Mouse (Mus musculus): ENCODE measurements around the gene Ccdc102a. TPM values are rescaled to one million over a fixed set of nuclear protein-coding genes. Genes with fewer than 3 reads are reported as not detected.

Gene Ccdc102a
- 1 to 10 TPM; 3.0 to 3.8 TPM for total RNA-seq (2021)
- long read RNA-seq, experiment 1, partial matches to known transcripts, result 0 of 5 reads
- long read RNA-seq, experiment 1, other reads (novel, unspliced or antisense), result 3 of 5 reads
- long read RNA-seq, experiment 2, transcript Ccdc102a-201 (9 exons, 2,304 nt), result major isoform, 7 of 7 reads
- long read RNA-seq, experiment 2, partial matches to known transcripts, result 0 of 7 reads
- long read RNA-seq, experiment 2, other reads (novel, unspliced or antisense), result 0 of 7 reads

DNA sequence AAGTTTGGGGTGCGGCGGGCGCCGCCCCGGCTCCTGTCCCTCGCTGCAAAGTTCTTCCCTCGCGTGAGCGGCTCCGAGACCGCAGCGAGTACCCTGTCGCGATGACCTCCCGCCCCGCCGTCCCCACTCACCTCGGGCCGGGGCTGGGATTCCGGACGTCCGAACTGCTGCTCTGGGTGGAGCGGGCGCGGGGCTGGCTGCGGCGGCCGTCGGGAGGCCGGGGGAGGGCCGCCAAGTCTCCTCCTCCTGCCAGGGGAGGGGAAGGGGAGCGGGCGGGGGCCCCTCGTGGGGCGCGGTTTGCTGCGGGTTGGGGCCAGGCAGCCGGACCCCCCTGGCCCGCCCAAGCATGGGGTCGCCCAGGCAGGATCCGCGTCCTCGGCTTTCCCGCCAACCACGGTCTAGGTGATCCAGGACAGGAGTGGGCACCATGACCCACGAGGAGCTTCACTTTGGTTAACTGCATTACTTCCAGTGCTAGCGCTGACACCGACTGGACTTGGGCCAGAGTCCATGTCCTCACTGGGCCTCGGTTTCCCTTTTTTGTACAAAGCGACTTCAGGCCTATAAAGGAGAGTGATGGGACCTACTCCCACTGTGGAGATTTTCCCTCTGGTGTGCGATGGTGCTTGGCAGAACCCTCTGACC lies at the start of gene Ccdc102a:
Ccdc102a (minus strand) TSS at position 248 of the 645 bp plus-strand sequence.
- Histone ChIP-seq H3K27ac (peak within 1 kb of the TSS; percentile 91), H3K4me3 (peak within 1 kb of the TSS; percentile 79)
- intact Hi-C loops (cut with DNase I), result no loop called here
- no peak for TF ChIP-seq CTCF (IDR thresholded peaks at IDR 0.05)
- DNase-seq, result peak; percentile 85

DNA sequence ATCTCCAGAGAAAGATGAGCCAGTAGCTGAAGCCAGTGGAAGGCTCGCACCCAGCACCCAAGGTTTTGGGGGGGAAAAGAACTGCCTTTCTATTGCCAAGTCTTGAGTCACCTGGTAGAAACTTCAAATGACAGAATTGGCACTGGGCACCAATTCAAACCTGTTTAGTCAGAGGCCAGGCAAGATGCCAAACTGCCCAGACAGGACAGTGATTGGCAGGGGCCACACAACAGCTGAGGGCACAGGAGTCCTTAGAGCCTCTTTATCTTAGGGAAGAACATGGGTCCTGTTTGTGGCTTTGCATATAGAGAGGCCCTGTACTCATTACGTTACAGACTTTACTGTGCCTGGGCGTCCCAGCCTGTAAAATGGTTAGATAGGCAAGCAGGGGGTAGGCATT lies 49.7 kb upstream of the Ccdc102a start:
- peak overlapping the region; percentile 53; the same call in 1 of the 2 replicates for H3K27ac ChIP-seq
- intact Hi-C loops (cut with DNase I), result no loop called here
- TF ChIP-seq CTCF (IDR thresholded peaks at IDR 0.05), result no peak
- DNase-seq, result no peak
- no peak overlapping the region for H3K4me3 ChIP-seq

DNA sequence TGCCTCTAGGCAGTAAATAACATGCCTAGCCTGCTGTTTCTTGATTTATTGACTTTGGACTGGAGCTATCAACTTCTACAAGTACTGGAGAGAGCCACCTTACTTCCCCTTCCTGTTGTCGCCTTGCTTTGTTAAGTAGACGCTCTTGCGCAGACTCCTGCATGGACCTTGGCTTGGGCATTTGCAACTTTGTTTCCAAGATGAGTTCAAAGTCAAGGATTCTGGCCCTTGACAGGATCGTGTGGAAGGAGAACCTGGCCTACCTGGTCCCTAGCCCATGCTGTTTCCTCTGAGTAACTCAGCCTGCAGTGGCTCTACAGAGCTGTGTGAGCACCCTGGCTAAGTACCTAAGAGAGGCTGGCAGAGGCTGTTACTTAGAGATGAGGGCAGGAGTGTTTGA lies 49.2 kb upstream of the Ccdc102a start:
- DNase-seq, result no peak
- intact Hi-C loops (cut with DNase I), result no loop called here
- Histone ChIP-seq H3K4me3 (no peak overlapping the region), H3K27ac (peak overlapping the region; percentile 53; the same call in 1 of the 2 replicates)
- TF ChIP-seq CTCF (IDR thresholded peaks at IDR 0.05), result no peak

DNA sequence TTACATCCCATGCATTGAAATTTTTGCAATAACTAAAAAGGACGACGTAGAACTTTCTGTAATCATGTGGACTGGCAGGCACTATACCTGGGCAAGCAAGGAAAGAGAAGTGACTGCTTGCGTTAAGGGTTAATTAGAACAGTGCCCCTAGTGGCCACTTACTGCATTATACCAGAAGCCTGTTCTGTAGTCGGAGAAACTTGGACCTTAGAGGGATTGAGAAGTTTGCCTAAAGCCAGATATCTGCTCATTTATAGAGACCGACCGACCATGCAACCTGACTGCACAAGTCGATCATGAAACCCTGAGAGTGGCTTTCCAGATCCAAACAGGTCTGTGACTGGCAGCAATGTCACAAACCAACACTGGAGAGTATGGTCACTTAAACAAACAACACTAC lies 48.7 kb upstream of the Ccdc102a start:
- H3K4me3 ChIP-seq, result no peak overlapping the region
- peak overlapping the region; percentile 53; the same call in 1 of the 2 replicates for H3K27ac ChIP-seq
- peak; percentile 80 for TF ChIP-seq CTCF (IDR thresholded peaks at IDR 0.05)
- intact Hi-C loops (cut with DNase I), result no loop called here
- no peak for DNase-seq

DNA sequence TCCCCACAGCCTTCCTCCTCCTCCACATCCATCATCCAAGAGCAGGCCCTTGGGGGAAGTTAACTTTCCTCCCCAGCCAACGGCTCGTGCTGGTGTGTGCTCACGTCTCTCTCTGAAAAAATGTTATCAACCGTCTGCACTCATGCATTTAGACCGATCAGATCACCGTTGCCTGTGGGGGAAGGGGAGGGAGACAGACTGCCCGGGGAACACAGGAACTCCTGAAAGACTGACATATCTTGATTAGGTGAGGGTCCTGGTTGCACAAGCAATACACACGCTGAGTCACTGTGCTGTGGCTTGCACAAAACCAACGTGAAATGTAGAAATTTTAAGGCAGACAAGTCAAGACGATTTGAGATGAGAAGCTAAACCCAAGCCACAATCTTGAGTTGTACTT lies 46.9 kb upstream of the Ccdc102a start:
- Histone ChIP-seq H3K4me3 (no peak overlapping the region), H3K27ac (no peak overlapping the region)
- intact Hi-C loops (cut with DNase I), result no loop called here
- no peak for TF ChIP-seq CTCF (IDR thresholded peaks at IDR 0.05)
- DNase-seq, result no peak

DNA sequence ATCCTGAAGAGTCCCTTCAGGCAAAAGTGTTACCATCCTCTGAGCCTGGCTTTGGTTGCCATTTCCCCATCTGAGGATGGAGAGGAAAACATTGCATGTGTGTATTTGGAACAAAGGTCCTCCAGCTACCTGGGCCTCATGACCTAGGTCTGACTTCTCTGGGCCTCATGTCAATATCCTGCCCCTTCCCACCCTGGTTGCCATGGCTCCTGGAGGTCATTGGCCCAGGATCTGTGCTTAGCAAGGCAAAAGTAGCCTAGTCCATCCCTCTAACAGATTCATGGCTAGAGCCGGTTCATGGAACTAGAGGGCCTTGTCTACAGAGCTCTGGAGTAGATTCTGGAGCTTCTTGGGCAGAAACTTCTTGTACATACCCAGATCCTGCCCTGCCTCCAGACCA lies 44.3 kb upstream of the Ccdc102a start:
- no peak for TF ChIP-seq CTCF (IDR thresholded peaks at IDR 0.05)
- intact Hi-C loops (cut with DNase I), result no loop called here
- H3K4me3 ChIP-seq, result no peak overlapping the region
- DNase-seq, result no peak
- H3K27ac ChIP-seq, result no peak overlapping the region

DNA sequence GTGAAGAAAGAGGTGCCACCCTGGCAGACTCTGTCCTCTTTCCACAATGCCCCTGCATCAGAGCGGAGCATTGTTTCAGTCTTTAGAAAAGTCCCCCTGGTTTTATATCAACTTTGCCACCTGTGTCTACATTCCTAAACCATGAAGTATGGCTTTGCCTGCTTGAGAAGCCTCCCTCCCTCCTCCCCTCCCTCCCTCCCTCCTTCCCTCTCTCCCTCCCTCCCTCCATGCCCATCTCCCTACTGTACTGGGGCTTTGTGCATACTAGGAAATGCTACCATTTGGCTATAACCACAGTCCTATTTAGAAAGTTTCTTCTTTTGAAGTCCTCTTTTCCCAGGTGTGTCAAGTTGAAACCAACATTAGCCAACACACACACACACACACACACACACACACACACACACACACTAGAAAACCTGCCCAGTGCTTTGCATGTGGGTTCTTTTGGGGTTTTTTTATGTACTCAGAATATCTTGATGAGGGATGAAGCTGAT lies 38.2 kb upstream of the Ccdc102a start:
- intact Hi-C loops (cut with DNase I), result no loop called here
- Histone ChIP-seq H3K4me3 (no peak overlapping the region), H3K27ac (no peak overlapping the region)
- no peak for DNase-seq
- no peak for TF ChIP-seq CTCF (IDR thresholded peaks at IDR 0.05)

DNA sequence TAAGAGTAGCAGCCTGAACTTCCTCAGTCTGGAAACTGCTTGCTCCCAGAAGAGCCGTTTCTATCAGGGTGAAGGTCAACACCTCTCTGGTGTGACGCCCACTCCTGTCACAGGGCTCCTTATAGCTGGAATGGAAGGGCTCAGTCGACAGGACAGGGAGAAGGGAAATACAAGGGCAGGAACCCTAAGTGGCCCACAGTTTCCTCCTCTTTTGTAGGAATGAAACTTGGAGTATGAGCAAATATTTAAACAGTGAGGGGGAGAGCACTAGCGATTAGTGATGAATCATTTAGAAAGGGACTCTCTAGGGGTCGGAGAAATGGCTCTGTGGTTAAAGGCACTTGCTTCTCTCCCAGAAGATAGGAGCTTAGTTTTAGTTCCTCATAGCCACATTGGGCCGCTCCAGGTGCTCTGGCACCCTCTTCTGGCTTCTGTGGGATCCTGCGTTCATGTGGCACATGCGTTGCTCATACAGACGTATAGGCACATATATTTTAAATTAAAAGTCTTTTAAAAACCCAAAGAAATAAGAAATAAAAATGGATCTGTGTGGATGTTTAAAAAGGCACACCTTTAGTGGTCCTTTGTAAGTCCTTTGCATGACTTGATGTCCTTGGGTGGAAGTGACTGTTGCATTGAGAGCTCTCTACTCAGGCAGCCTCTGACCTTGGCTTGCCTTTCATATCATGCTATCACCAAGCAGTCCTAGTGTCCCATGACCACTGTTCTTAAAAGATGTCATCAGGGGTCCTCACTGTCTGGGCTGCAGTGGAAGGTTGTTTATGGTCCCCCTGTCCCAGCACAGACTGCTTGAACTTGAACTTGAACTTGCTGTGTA lies 37.2 kb upstream of the Ccdc102a start:
- intact Hi-C loops (cut with DNase I), result loop anchor here (5.0 kb wide), 1 partner anchor 247 kb away; the partner anchor contains the start of gene Kifc3
- DNase-seq, result no peak
- TF ChIP-seq CTCF (IDR thresholded peaks at IDR 0.05), result peak; percentile 66
- 0 out of 2 replicates have a peak overlapping the region, but pooled peaks have one; percentile 28 for H3K27ac ChIP-seq
- no peak overlapping the region for H3K4me3 ChIP-seq

DNA sequence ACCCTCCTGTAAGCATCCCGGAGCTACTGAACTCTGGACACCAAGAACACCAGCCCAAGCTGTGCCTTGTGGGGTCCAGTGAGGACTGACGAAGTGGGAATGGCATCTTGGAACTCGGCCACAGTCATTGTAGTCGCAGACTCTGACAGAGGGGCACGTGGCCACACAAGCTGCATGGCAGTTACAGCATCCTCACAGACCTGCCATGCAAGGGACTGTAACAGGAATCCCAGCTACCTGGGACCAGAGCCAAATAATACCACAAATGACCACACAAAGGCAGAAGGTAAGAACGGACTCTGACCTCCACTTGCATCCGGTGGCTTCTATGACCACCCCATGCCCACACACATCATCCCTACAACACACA lies 36.5 kb upstream of the Ccdc102a start:
- intact Hi-C loops (cut with DNase I), result loop anchor here (5.0 kb wide), 1 partner anchor 248 kb away; the partner anchor contains the start of gene Kifc3
- no peak for TF ChIP-seq CTCF (IDR thresholded peaks at IDR 0.05)
- no peak overlapping the region for H3K27ac ChIP-seq
- no peak for DNase-seq
- no peak overlapping the region for H3K4me3 ChIP-seq

DNA sequence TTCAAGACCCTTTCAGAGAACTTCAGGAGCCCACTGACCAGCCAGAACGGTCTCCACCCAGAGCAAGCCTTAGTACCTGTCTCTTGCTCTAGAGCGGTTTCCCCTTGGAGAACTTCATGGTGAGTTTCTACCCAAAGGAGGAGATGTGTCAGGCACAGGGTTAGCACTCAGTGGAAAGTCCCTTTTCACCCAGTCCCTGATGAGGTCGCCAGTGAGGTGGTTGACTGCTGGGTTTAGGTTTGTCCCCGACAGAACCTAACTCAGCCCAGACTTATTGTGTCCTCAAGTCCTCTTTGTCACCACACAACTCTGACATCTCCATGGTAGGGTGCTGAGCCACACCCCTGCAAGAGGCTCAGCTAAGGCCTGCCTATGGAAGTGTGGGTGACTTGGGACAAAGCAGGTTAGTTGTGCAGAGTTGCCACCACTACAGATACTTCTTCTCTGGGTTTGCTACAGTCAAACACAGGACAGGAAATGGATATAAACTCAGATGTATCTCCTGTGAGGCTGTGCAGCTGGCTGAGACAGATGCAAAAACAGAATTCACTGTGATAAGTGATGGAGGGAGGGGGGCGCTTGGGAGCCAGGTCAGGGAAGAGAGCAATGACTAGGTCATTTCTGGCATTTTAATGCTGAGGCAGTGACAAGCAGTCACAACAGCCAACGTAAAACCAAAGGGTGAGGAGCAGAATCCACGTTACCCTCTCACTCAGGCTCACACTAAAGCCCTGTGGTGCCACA lies 35.9 kb upstream of the Ccdc102a start:
- Histone ChIP-seq H3K27ac (no peak overlapping the region), H3K4me3 (no peak overlapping the region)
- no peak for TF ChIP-seq CTCF (IDR thresholded peaks at IDR 0.05)
- intact Hi-C loops (cut with DNase I), result loop anchor here (5.0 kb wide), 1 partner anchor 249 kb away; the partner anchor contains the start of gene Kifc3
- DNase-seq, result no peak

DNA sequence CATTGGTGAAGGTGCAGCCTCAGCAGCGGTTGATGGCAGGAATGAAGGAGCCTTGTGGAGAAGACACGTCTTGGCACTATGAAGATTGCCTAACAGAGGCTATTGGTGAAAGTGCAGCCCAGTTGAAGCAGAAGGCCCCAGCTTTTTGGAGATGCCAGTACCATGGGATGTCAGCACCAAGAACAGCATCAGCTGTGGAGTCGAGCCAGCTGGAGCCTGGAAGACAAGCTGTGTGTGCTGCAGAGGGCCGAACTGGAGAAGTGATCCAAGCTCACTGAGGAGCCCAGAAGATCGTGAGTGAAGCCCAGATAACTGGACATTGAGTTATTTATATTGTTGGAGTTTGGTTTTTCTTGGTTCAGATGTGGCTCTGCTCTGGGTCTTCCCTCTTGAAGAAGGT lies 34.2 kb upstream of the Ccdc102a start:
- no peak overlapping the region for H3K27ac ChIP-seq
- no peak for TF ChIP-seq CTCF (IDR thresholded peaks at IDR 0.05)
- H3K4me3 ChIP-seq, result no peak overlapping the region
- intact Hi-C loops (cut with DNase I), result loop anchor here (5.0 kb wide), 1 partner anchor 250 kb away; the partner anchor contains the start of gene Kifc3
- DNase-seq, result no peak

DNA sequence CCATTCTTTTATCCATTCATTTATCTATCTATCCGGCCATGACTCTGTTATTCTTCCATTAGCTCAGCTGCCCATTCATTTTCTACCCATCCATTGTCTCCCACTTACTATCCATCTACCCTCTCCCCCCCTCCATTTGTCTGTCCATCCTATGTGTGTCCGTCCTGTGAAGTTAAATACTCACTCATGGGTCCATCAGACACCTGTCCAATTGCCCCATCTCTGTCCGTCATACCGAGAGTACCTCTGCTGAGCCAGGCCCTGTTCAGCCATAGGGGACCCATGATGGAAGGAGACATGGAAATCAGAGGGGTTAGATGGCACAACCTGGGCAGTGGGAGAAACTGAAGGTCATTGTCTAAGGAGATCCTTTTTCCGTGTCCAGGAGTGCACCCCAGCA lies 32.6 kb upstream of the Ccdc102a start:
- no peak for DNase-seq
- H3K4me3 ChIP-seq, result no peak overlapping the region
- TF ChIP-seq CTCF (IDR thresholded peaks at IDR 0.05), result no peak
- no peak overlapping the region for H3K27ac ChIP-seq
- intact Hi-C loops (cut with DNase I), result loop anchor here (1.0 to 5.0 kb wide), 2 partner anchors 51 to 252 kb away; partner anchors contain the start of gene Kifc3
